ENCODE assay signal across 11 mouse cellular contexts in the genomic region with DNA sequence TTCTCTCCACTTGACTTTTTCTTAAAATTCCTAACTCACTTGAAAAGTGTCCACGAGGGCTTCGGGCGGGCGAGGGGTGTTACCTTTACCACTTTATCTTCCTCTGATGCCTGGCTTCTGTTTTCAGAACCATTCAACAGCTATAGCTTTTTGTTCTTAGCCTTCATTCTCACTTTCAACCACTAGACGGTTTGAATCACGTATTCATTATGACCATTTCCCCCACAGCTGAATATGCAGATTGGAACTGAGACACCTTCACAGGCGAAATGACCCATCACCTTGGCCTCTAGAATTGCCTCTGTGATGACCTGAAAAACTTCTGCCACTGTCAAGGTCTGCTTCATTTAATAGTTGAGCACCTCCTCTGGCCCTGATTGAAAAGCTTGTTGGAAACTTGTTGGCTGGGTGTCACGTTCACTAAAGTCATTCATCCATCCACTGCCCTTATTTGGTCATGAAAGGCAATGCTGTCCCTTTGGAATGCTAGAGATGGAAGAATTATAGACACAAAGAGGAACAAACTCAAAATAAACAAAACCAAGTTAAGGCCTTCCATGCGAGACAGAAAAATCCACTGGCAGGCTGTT.
"Had no signal": no experiment of that assay in that cellular context is flagged by ENCODE, and none has a peak within 500 bp of the region (broad histone marks: within the 10 kb centered on the region; RNA-seq: fewer than 3 reads in every experiment).

No protein-coding gene starts in this region.

- ATAC-seq: liver, postnatal 0 days; lung, postnatal 0 days; midbrain, embryonic 13.5 days had no signal

- H3K4me1 ChIP-seq: liver, embryonic 13.5 days; midbrain, embryonic 13.5 days had no signal

- H3K27ac ChIP-seq: limb, embryonic 12.5 days; liver, embryonic 13.5 days; midbrain, embryonic 13.5 days; neural tube, embryonic 15.5 days had no signal

- H3K4me3 ChIP-seq: limb, embryonic 12.5 days; liver, embryonic 13.5 days; midbrain, embryonic 13.5 days; neural tube, embryonic 15.5 days had no signal

- DNase-seq: layer of hippocampus, adult 9-11 months; liver; liver, embryonic 13.5 days; liver, postnatal 0 days; right cerebral cortex, adult 18-20 months; right cerebral cortex, postnatal 25 days; thymus, postnatal 36 days had no signal

- H3K9me3 ChIP-seq: liver, embryonic 13.5 days; midbrain, embryonic 13.5 days; neural tube, embryonic 15.5 days had no signal

- H3K4me2 ChIP-seq: limb, embryonic 12.5 days; liver, embryonic 13.5 days; midbrain, embryonic 13.5 days; neural tube, embryonic 15.5 days had no signal

- H3K27me3 ChIP-seq: limb, embryonic 12.5 days; liver, embryonic 13.5 days; midbrain, embryonic 13.5 days; neural tube, embryonic 15.5 days had no signal

- H3K9ac ChIP-seq: limb, embryonic 12.5 days; liver, embryonic 13.5 days; liver, postnatal 0 days; midbrain, embryonic 13.5 days; neural tube, embryonic 15.5 days had no signal

- H3K36me3 ChIP-seq: limb, embryonic 12.5 days; liver, embryonic 13.5 days; midbrain, embryonic 13.5 days; neural tube, embryonic 15.5 days had no signal
